Mouse (Mus musculus): ENCODE data around the gene 2210016L21Rik. TPM values are rescaled to one million over a fixed set of nuclear protein-coding genes. Genes with fewer than 3 reads are reported as not detected.
"Not testable (repeated sequence)": the region's sequence is repeated elsewhere in the genome, so short reads cannot be mapped to it uniquely, and the experiment has no call there.

The 2210016L21Rik gene
- total RNA-seq, 2 experiments from 2014 or later: 4.3 to 5.4 TPM

DNA sequence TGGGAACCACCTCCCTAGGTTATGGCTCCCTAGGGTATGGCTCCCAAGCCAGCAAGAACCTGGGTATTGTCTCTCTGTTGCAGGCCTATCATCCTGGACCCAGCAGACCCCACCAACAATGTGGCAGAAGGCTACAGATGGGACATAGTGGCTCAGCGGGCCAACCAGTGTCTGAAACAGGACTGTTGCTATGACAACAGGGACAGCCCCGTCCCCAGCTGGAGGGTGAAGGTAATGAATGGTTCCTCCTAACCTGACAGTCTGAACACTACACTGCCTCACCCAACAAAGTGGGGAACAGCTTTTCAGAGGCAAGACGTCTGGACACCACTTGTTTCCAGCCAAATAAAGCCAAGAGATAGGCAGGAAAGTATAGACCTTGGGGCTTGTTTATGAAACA lies 6.1 kb upstream of the 2210016L21Rik start:
- no peak for ATAC-seq (replicated peaks; ENCODE audit: low FRiP score, poor library complexity, severe bottlenecking)

GRCm38 (mm10) chr5:114941138-114941537 lies 820 bp upstream of the 2210016L21Rik start:
- ATAC-seq (replicated peaks; ENCODE audit: low FRiP score, poor library complexity, severe bottlenecking): not testable (repeated sequence)

DNA sequence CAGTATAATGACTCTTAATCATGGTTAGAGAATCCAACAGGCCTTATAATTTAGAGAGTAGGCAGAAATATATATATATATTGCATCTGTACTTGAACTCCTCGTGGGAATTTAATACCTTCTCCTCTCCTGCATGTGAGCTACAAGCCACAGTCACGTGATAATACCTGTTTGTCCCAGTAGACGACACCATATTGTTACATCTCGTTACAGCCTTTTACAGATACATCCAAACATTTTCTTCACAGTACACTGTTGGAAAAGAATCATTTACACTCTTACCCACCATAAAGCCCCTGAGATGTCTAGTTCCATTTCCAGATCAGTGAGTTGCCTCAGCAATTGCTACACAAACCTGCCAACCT lies 790 bp downstream of the 2210016L21Rik start:
- ATAC-seq (replicated peaks; ENCODE audit: low FRiP score, poor library complexity, severe bottlenecking): no peak

- ATAC-seq (replicated peaks; ENCODE audit: low FRiP score, poor library complexity, severe bottlenecking): no peak
Observed at GRCm38 (mm10) chr5:114945072-114945471, 3.1 kb downstream of the 2210016L21Rik start.

DNA sequence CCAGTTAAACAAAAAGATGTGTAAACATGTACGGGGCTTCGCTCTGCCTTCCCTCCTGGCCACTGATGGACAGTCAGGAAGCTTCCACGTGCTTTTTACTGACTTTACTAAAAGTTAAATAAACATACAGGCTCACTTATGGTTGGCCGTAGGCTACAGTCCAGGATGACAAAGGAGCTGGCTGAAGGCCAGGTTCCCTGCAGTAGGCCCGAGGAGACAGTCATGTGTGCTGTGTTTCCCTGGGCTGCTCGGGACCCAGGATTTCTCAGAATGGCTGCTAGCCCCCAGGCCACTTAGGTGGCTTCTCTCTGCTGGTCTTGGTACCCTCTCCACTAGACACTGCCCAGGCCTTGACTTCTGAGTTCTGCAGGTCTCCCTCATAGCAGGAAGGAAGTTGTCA lies 6.9 kb downstream of the 2210016L21Rik start:
- ATAC-seq (replicated peaks; ENCODE audit: low FRiP score, poor library complexity, severe bottlenecking): no peak

- no peak for ATAC-seq (replicated peaks; ENCODE audit: low FRiP score, poor library complexity, severe bottlenecking)
Observed at GRCm38 (mm10) chr5:114949316-114949715, 7.4 kb downstream of the 2210016L21Rik start.

DNA sequence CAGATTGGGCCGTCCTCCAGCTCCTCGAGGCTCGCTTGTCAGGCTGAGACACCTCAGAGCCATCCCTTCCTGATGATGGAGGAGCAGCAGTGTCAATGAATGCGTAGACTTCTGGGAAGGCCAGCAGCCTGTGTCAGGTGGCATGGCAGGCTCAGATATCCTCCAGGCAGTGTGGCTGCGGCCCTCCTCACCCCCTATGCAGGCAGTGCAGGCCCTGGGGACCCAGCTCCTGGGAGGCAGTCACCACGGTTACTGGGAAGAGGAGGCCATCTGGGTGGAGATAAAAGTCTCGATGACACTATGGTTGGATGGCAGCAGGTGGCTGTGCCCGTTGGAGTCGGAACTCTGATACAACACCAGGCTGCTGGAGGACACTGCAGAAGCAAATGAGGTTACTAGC lies 7.9 kb downstream of the 2210016L21Rik start:
- no peak for ATAC-seq (replicated peaks; ENCODE audit: low FRiP score, poor library complexity, severe bottlenecking)

- ATAC-seq (replicated peaks; ENCODE audit: low FRiP score, poor library complexity, severe bottlenecking): no peak
Observed at GRCm38 (mm10) chr5:114950669-114951068, 8.7 kb downstream of the 2210016L21Rik start.

DNA sequence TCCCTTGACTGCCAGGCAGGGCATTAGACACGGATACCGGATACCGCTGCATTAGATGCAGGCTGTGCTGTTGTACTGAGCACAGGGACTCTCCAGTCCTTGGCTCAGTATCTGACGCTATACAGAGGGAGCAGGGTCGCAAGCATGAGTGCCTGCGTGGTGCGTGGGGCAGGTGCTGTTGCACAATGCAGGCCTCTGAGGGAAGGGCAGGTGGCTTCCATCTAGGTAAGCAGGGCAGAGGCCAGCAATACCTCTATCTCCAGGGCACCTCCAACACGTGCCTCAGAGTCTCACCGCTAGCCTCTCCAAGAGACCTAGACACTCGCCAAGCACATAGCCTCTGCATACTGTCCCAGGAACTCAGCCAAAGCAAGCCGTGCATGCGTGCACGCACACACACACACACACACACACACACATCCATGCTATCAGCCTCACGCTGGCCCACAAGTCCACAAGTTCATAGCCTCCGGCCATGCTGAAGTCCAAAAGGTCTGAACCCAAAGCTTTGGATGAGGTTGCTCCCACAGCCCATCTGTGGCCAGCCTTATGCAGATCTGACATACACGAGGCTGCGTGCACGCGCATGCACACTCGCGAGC lies 9.4 kb downstream of the 2210016L21Rik start:
- ATAC-seq (replicated peaks; ENCODE audit: low FRiP score, poor library complexity, severe bottlenecking): no peak

DNA sequence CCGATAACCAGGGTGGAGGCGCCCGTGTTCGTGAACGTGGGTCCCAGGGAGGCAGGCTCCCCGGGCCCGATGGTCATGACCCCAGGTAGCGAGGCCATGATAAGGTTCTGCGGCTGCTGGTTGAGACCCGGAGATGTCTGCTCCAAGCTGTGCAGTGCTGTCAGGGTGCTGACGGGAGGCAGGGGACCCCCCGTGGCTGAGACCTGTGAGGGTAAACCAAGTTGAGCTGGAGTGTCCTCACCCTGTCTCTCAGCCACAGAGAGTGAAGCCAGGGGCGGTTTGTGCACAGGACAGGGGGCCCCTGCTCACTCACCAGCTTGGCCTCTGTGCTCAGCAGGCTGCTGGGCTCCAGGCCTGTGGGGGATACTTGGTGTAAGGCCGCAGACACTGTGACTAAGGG lies 11.4 kb downstream of the 2210016L21Rik start:
- no peak for ATAC-seq (replicated peaks; ENCODE audit: low FRiP score, poor library complexity, severe bottlenecking)

DNA sequence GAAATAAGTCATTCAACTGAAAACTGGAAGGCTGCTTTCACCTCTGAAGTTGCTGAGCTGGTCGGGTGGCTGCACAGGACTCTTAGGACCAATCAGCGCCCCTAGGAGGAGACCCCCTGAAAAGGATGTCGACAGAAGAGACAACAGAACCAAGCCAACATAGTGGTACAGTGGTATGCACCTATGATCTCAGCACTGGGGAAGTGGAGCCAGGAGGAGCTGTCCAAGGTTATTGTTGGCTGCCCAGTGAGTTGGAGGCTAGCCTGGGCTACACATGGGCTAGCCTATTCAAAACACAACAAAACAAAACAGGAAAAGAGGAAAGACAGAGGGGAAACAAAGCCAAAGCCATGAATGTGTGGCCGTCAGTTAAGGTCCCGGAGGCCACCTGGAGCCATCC lies 16.1 kb downstream of the 2210016L21Rik start:
- no peak for ATAC-seq (replicated peaks; ENCODE audit: low FRiP score, poor library complexity, severe bottlenecking)

GRCm38 (mm10) chr5:114961590-114962360 lies 19.8 kb downstream of the 2210016L21Rik start:
- ATAC-seq (replicated peaks; ENCODE audit: low FRiP score, poor library complexity, severe bottlenecking): no peak

GRCm38 (mm10) chr5:114964315-114964966 lies 22.5 kb downstream of the 2210016L21Rik start:
- no peak; the same call in 1 of the 2 replicates for ATAC-seq (replicated peaks; ENCODE audit: low FRiP score, poor library complexity, severe bottlenecking)

DNA sequence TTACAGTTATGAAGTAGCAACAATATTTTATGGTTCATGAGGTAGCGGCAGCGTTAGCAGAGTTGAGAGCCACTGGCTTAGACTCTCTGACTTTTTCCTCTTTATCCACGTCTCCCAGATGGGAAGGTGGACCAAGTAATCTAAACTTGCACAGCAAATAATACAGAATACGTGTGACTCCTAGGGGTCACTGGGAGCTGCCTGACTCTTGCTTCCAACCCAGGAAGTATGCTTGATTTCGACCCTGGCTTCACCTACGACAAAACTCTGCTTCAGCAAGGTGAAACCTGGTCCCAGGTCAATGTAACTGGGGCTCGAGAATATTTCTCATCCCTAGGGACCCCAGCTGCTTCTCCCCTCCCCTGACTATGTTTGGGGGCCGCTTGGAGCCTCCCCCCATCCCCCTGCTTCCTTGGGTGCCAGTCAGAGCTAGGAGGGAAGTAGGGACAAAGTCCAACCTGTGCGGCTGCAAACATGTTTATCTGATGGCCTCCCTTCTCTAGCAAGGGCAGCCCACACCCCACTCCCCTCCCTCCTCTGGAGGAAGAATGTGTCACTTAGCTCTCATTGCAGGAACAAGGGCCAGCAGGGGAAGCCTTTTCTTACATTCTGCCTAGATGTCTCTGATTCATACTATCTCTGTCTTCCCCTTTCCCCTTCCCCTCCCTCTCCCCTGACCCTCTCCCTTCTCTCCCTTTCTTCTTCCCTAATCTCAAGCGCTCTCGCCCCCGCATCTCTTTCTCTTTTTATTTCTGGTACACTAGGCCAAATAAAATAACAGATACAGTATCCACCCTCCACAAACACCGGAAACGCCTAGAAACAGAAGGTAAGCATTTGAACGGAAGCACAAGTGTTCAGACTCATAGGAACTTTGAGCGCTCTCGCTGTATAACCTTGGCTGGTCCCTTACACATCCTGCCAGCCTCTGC lies 23.3 kb downstream of the 2210016L21Rik start:
- no peak for ATAC-seq (replicated peaks; ENCODE audit: low FRiP score, poor library complexity, severe bottlenecking)

DNA sequence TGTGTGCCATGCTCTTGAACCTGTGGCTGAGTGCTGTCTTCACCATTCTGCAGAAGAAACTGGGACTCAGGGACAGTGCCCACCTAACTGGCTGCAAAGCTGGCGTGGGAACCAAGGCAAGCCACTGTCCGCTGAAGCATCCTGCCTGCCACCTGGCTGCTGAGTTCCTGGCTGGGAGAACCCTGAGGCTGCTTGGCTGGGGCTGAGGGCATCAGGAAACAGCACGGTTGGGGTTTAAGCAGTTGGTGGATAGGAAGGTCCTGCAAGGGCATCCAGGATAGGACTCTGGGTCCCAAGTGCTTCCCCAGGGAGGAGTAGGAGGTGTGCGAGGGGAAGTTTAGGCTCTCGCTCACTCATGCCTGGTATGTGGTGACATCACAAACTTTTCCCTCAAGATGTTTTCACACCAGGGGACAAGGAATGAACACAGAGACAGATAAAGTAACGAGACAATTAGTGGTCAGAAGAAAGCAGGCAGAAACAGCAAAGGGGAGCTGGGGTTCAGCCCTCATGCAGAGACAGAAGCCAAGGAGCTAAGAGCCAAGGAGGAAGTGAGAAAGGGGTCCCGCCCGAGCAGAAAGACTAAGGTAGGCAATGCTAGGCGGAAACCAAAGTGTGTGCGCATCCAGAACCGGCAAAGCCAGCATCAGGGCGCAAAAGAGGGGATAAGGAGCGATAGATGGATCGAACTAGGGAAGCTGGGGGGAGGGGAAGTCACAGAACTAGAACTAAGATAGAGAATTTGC lies 25.7 kb downstream of the 2210016L21Rik start:
- ATAC-seq (replicated peaks; ENCODE audit: low FRiP score, poor library complexity, severe bottlenecking): no peak

GRCm38 (mm10) chr5:114968651-114969050 lies 26.7 kb downstream of the 2210016L21Rik start:
- ATAC-seq (replicated peaks; ENCODE audit: low FRiP score, poor library complexity, severe bottlenecking): no peak

- no peak for ATAC-seq (replicated peaks; ENCODE audit: low FRiP score, poor library complexity, severe bottlenecking)
Observed at GRCm38 (mm10) chr5:114969064-114969463, 27.1 kb downstream of the 2210016L21Rik start.

DNA sequence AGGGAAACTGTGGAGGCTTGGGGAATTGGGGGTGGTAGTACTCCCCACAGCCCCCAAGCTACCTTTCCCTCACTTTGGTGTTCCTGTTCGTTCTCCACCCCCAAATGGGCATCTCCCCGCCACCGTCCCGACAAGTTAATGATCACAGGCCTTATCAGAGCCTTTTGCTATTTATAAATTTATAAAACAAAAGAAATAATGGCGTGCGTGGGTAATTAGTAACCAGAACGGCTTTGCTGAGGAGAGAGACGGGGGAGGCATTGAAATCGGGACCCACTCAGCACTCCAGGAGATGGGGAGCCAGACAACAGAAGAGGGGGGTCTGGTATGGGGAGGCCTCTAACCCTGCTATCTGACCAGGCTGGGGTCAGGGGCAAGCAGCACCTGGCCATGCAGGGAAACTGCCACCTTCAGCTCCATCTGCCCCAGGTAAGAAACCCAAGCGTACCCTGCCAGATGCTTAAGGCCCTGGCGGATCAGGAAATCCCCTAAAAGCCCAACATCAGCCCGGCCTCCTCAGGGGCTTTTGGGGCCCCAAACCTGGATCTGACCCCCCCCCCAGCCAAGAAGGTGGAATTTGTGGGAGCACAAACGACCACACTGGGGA lies 27.8 kb downstream of the 2210016L21Rik start:
- no peak for ATAC-seq (replicated peaks; ENCODE audit: low FRiP score, poor library complexity, severe bottlenecking)

- ATAC-seq (replicated peaks; ENCODE audit: low FRiP score, poor library complexity, severe bottlenecking): no peak
Observed at GRCm38 (mm10) chr5:114970824-114971227, 28.9 kb downstream of the 2210016L21Rik start, which contains the start of gene Hnf1a. Gene Hnf1a, minus strand, starts transcription at chr5:114971094.

Measured in erythroid progenitor cell, adult 5-6 weeks (primary cell).